In genomic region chr1:24302674-24303073, GRCm38 (mm10) we compare ENCODE assay signal across 8 mouse cellular contexts.
DNase-seq lines count a peak whose midpoint lies in the region; ATAC-seq and TF ChIP-seq lines count a peak whose summit lies in the region.

No protein-coding gene starts in this region.

- peak; percentile 38 for DNase-seq in 416B (ENCODE audit: low read depth)
- DNase-seq in Muller cell, postnatal 12 days (ENCODE audit: inconsistent ontology term) = peak; percentile 41
- peak; percentile 80 to 82 for DNase-seq in cerebellum, postnatal 14 days
- DNase-seq in frontal cortex, postnatal 36 days (ENCODE audit: low spot score in 2 of 2) = peak; percentile 49 to 62
- DNase-seq in kidney, postnatal 14 days = peak; percentile 50
- DNase-seq in lung, embryonic 14.5 days = peak; percentile 87
- peak; percentile 79 for DNase-seq in retina, postnatal 1 day

- no peaks in the 10 kb centered on the region for H3K9me3 ChIP-seq in lung, embryonic 14.5 days (ENCODE audit: low read depth, low read length)

- peak; percentile 82 for TF ChIP-seq CTCF in lung, embryonic 14.5 days (IDR thresholded peaks at IDR 0.05; ENCODE audit: low read depth)

- no peaks in the 10 kb centered on the region for H3K4me1 ChIP-seq in lung, embryonic 14.5 days (ENCODE audit: insufficient read depth)

- peak; percentile 91; the same call in 1 of the 2 replicates for ATAC-seq in lung, embryonic 14.5 days (ENCODE audit: insufficient read depth)
- ATAC-seq in erythroblast, adult 5-6 weeks (replicated peaks; ENCODE audit: low FRiP score, poor library complexity, severe bottlenecking) = no peak

- no peak overlapping the region for H3K4me3 ChIP-seq in lung, embryonic 14.5 days (ENCODE audit: low read depth, low read length)

- H3K4me2 ChIP-seq in lung, embryonic 14.5 days = no peak overlapping the region

- no peaks in the 10 kb centered on the region for H3K27me3 ChIP-seq in lung, embryonic 14.5 days (ENCODE audit: insufficient read depth, low read length)

- H3K27ac ChIP-seq in lung, embryonic 14.5 days (ENCODE audit: low read depth) = no peak overlapping the region

- WGBS in lung, embryonic 14.5 days = 10% methylated on average over 8 of the region's 8 CpGs

- no peaks in the 10 kb centered on the region for H3K36me3 ChIP-seq in lung, embryonic 14.5 days (ENCODE audit: insufficient read depth)

- H3K9ac ChIP-seq in lung, embryonic 14.5 days = no peak overlapping the region
